Mouse (Mus musculus) layer of hippocampus, postnatal 25 days (tissue): ENCODE data around the gene Slc5a11. TPM values are rescaled to one million over a fixed set of nuclear protein-coding genes. Genes with fewer than 3 reads are reported as not detected.

Source experiments
- total RNA-seq, 2 experiments: library from RNA; stranded (reverse); gene quantifications; 2 replicates each; pipeline ENCODE4 v1.2.3; 2021

The Slc5a11 gene
- total RNA-seq, 2 experiments from 2014 or later, result 0.20 TPM; not detected in 1

Other genes starting within 250 kb of the Slc5a11 start
- 10 to 100 TPM; 57.9 to 73.0 TPM for gene Rbbp6, start 249.1 kb upstream of the Slc5a11 start, total RNA-seq
- 10 to 100 TPM; 37.6 to 48.7 TPM for gene Tnrc6a, start 90.9 kb upstream of the Slc5a11 start, total RNA-seq
- 10 to 100 TPM; 86.5 to 92.1 TPM for gene Lcmt1, start 155.0 kb downstream of the Slc5a11 start, total RNA-seq
- 10 to 100 TPM; 22.8 to 32.6 TPM for gene Arhgap17, start 155.1 kb downstream of the Slc5a11 start, total RNA-seq
- gene Aqp8, start 247.5 kb downstream of the Slc5a11 start, total RNA-seq, result not detected